ENCODE assay signal across 26 mouse cellular contexts in genomic region chr2:166073082-166073481, GRCm38 (mm10).
DNase-seq lines count a peak whose midpoint lies in the region; ATAC-seq and TF ChIP-seq lines count a peak whose summit lies in the region.
"Had no signal": no experiment of that assay in that cellular context is flagged by ENCODE, and none has a peak within 500 bp of the region (broad histone marks: within the 10 kb centered on the region; RNA-seq: fewer than 3 reads in every experiment).

No protein-coding gene starts in this region.

- H3K4me2 ChIP-seq in heart, embryonic 11.5 days, result no peak overlapping the region
- no peak overlapping the region for H3K4me2 ChIP-seq in lung, postnatal 0 days (replicated peaks; ENCODE audit: low read depth, low read length)
- H3K4me2 ChIP-seq in myocyte (ENCODE audit: low read depth), result peak overlapping the region; percentile 60
- H3K4me2 ChIP-seq: embryonic facial prominence, embryonic 12.5 days; forebrain, embryonic 12.5 days; hindbrain, embryonic 12.5 days had no signal

- no peaks in the 10 kb centered on the region for H3K79me2 ChIP-seq in heart, adult 2 months (replicated peaks; ENCODE audit: control insufficient read depth, insufficient read depth, low read length)
- no peaks in the 10 kb centered on the region for H3K79me2 ChIP-seq in myocyte (ENCODE audit: control insufficient read depth, insufficient read depth)

- H3ac ChIP-seq in myocyte (ENCODE audit: control insufficient read depth, insufficient read length), result no peak overlapping the region

- TF ChIP-seq POLR2A in heart, adult 2 months (IDR thresholded peaks at IDR 0.05; ENCODE audit: insufficient read depth, low read depth, low read length), result peak; percentile 17; the same call in 1 of the 2 replicates
- TF ChIP-seq POLR2A in lung, adult 2 months (IDR thresholded peaks at IDR 0.05; ENCODE audit: borderline replicate concordance, extremely low read depth, low read depth, low read length), result no peak
- no peak for TF ChIP-seq POLR2A in myocyte (IDR thresholded peaks at IDR 0.05; ENCODE audit: insufficient read length, low read depth)

- DNase-seq in heart, adult 2 months, result peak in 1 of 2 experiments; percentile 35
- DNase-seq in lung, postnatal 0 days (ENCODE audit: low spot score), result no peak
- DNase-seq in lung, adult 2 months, result no peak
- DNase-seq in left cerebral cortex, postnatal 4 days, result no peak
- DNase-seq in hindbrain, embryonic 10.5 days (ENCODE audit: low spot score), result no peak
- DNase-seq: adrenal gland, adult 2 months; B cell, adult 2 months; cerebellum, adult 2 months; cerebellum, postnatal 25 days; gastrocnemius, postnatal 14 days; kidney, adult 11 months; kidney, postnatal 25 days; right cerebral cortex, adult 18-20 months; right cerebral cortex, postnatal 4 days; thymus, postnatal 14 days had no signal

- no peaks in the 10 kb centered on the region for H3K9me3 ChIP-seq in heart, embryonic 11.5 days (replicated peaks; ENCODE audit: control insufficient read depth, low read length)
- no peaks in the 10 kb centered on the region for H3K9me3 ChIP-seq in lung, postnatal 0 days (ENCODE audit: low read length)
- H3K9me3 ChIP-seq in hindbrain, embryonic 10.5 days, result no peaks in the 10 kb centered on the region
- H3K9me3 ChIP-seq: embryonic facial prominence, embryonic 12.5 days; forebrain, embryonic 12.5 days; hindbrain, embryonic 12.5 days; midbrain, embryonic 10.5 days had no signal

- no peak overlapping the region for H3K4me3 ChIP-seq in heart, adult 2 months
- H3K4me3 ChIP-seq in heart, embryonic 11.5 days (ENCODE audit: low read depth, low read length), result no peak overlapping the region
- H3K4me3 ChIP-seq in lung, postnatal 0 days (ENCODE audit: low read depth, low read length), result no peak overlapping the region
- no peak overlapping the region for H3K4me3 ChIP-seq in lung, adult 2 months (replicated peaks; ENCODE audit: extremely low read depth, low read depth, low read length)
- no peak overlapping the region for H3K4me3 ChIP-seq in myocyte
- no peak overlapping the region for H3K4me3 ChIP-seq in hindbrain, embryonic 10.5 days
- H3K4me3 ChIP-seq: embryonic facial prominence, embryonic 12.5 days; erythroblast, embryonic 14.5 days; forebrain, embryonic 12.5 days; hindbrain, embryonic 12.5 days; midbrain, embryonic 10.5 days had no signal

- intact Hi-C loops in heart, adult 2 months (cut with DNase I), result no loop called here
- intact Hi-C loops in left cerebral cortex, postnatal 4 days (cut with DNase I), result no loop called here

- H3K36me3 ChIP-seq in heart, adult 2 months (ENCODE audit: control insufficient read depth, insufficient read depth, low read length), result no peaks in the 10 kb centered on the region; the same call in 1 of the 2 replicates
- peaks cover 30% of the 10 kb centered on the region for H3K36me3 ChIP-seq in heart, embryonic 11.5 days (ENCODE audit: control insufficient read depth, insufficient read depth, low read length)
- H3K36me3 ChIP-seq in lung, postnatal 0 days (ENCODE audit: insufficient read depth, low read length), result peaks cover 28% of the 10 kb centered on the region
- H3K36me3 ChIP-seq in myocyte (ENCODE audit: control insufficient read depth, insufficient read depth), result peaks cover 6% of the 10 kb centered on the region
- H3K36me3 ChIP-seq in hindbrain, embryonic 10.5 days, result peaks cover 91% of the 10 kb centered on the region

- H3K27ac ChIP-seq in heart, adult 2 months, result no peak overlapping the region
- H3K27ac ChIP-seq in heart, embryonic 11.5 days (ENCODE audit: low read depth, low read length), result no peak overlapping the region
- H3K27ac ChIP-seq in lung, postnatal 0 days (ENCODE audit: low read length), result no peak overlapping the region
- H3K27ac ChIP-seq in hindbrain, embryonic 10.5 days, result no peak overlapping the region
- H3K27ac ChIP-seq: embryonic facial prominence, embryonic 12.5 days; forebrain, embryonic 12.5 days; hindbrain, embryonic 12.5 days; liver, embryonic 14.5 days; macrophage; midbrain, embryonic 10.5 days had no signal

- 44% methylated on average over 10 of the region's 10 CpGs for WGBS in heart, adult 2 months
- 55% methylated on average over 10 of the region's 10 CpGs for WGBS in heart, embryonic 11.5 days (ENCODE audit: insufficient replicate concordance)
- WGBS in lung, postnatal 0 days, result 60% methylated on average over 10 of the region's 10 CpGs
- WGBS in lung, adult 2 months, result 60% methylated on average over 10 of the region's 10 CpGs
- WGBS in hindbrain, embryonic 10.5 days, result 85% methylated on average over 10 of the region's 10 CpGs

- no peak for ATAC-seq in heart, embryonic 11.5 days (replicated peaks; ENCODE audit: insufficient number of reproducible peaks, low FRiP score, low TSS enrichment)
- peak; percentile 9; the same call in 1 of the 2 replicates for ATAC-seq in lung, postnatal 0 days
- ATAC-seq: midbrain, embryonic 16.5 days had no signal

- no peak for TF ChIP-seq CTCF in heart, adult 2 months (IDR thresholded peaks at IDR 0.05)
- no peak for TF ChIP-seq CTCF in lung, postnatal 0 days (IDR thresholded peaks at IDR 0.05)
- no peak for TF ChIP-seq CTCF in lung, adult 2 months (IDR thresholded peaks at IDR 0.05; ENCODE audit: insufficient read depth, low read length)

- H3K9ac ChIP-seq in heart, adult 2 months (ENCODE audit: low read depth, low read length), result no peak overlapping the region
- H3K9ac ChIP-seq in heart, embryonic 11.5 days (ENCODE audit: low read depth, low read length), result no peak overlapping the region
- H3K9ac ChIP-seq in lung, postnatal 0 days (replicated peaks; ENCODE audit: low read depth), result no peak overlapping the region
- H3K9ac ChIP-seq: embryonic facial prominence, embryonic 12.5 days; forebrain, embryonic 12.5 days; hindbrain, embryonic 12.5 days; liver, embryonic 14.5 days had no signal

- no peaks in the 10 kb centered on the region for H3K27me3 ChIP-seq in heart, adult 2 months (ENCODE audit: control insufficient read depth, insufficient read depth, low read length)
- no peaks in the 10 kb centered on the region for H3K27me3 ChIP-seq in heart, embryonic 11.5 days (ENCODE audit: control insufficient read depth, insufficient read depth, low read length)
- no peaks in the 10 kb centered on the region for H3K27me3 ChIP-seq in lung, postnatal 0 days (replicated peaks; ENCODE audit: insufficient read depth, low read length)
- no peaks in the 10 kb centered on the region for H3K27me3 ChIP-seq in myocyte (ENCODE audit: control insufficient read depth, insufficient read depth, insufficient read length)
- H3K27me3 ChIP-seq in hindbrain, embryonic 10.5 days (ENCODE audit: insufficient read depth, poor library complexity, severe bottlenecking), result no peaks in the 10 kb centered on the region
- H3K27me3 ChIP-seq: CH12.LX; embryonic facial prominence, embryonic 12.5 days; forebrain, embryonic 12.5 days; hindbrain, embryonic 12.5 days had no signal

- peaks cover 3% of the 10 kb centered on the region for H3K4me1 ChIP-seq in heart, adult 2 months (ENCODE audit: control insufficient read depth, insufficient read depth, low read length)
- peaks cover 13% of the 10 kb centered on the region for H3K4me1 ChIP-seq in heart, embryonic 11.5 days (ENCODE audit: control insufficient read depth, insufficient read depth, low read length)
- no peaks in the 10 kb centered on the region for H3K4me1 ChIP-seq in lung, postnatal 0 days (ENCODE audit: insufficient read depth, low read depth, low read length)
- H3K4me1 ChIP-seq in lung, adult 2 months (ENCODE audit: control insufficient read depth, insufficient read depth, low read length), result no peaks in the 10 kb centered on the region
- 0 out of 2 replicates have a peak, but pooled peaks cover 3% of the 10 kb centered on the region for H3K4me1 ChIP-seq in hindbrain, embryonic 10.5 days (replicated peaks)
- H3K4me1 ChIP-seq: embryonic facial prominence, embryonic 12.5 days had no signal

- peak; percentile 86 for TF ChIP-seq EP300 in heart, adult 2 months (IDR thresholded peaks at IDR 0.05; ENCODE audit: insufficient read depth, low read depth, low read length)
- TF ChIP-seq EP300 in lung, postnatal 0 days (IDR thresholded peaks at IDR 0.05), result peak; percentile 23; the same call in 1 of the 2 replicates

TF ChIP-seq in myocyte, 11 proteins besides CTCF, POLR2A, EP300 and RAD21:
- TF ChIP-seq CEBPB (IDR thresholded peaks at IDR 0.05; ENCODE audit: insufficient read depth, poor library complexity, severe bottlenecking), result no peak
- no peak for TF ChIP-seq USF1 (IDR thresholded peaks at IDR 0.05; ENCODE audit: low read depth)
- TF ChIP-seq MAX (IDR thresholded peaks at IDR 0.05; ENCODE audit: low read depth), result no peak
- no peak for TF ChIP-seq POLR2AphosphoS2 (IDR thresholded peaks at IDR 0.05; ENCODE audit: insufficient read length, low read depth)
- TF ChIP-seq TCF3 (IDR thresholded peaks at IDR 0.05; ENCODE audit: insufficient read length, low read depth), result no peak
- no peak for TF ChIP-seq TCF12 (IDR thresholded peaks at IDR 0.05; ENCODE audit: insufficient read depth, poor library complexity, severe bottlenecking)
- TF ChIP-seq REST (IDR thresholded peaks at IDR 0.05; ENCODE audit: insufficient read depth, insufficient read length), result no peak
- TF ChIP-seq MYOG (IDR thresholded peaks at IDR 0.05; ENCODE audit: control insufficient read depth in 1 of 3, insufficient read depth in 1 of 3, insufficient read length in 2 of 3, low read depth in 2 of 3), result no peak
- no peak for TF ChIP-seq SRF (IDR thresholded peaks at IDR 0.05; ENCODE audit: control insufficient read depth, insufficient read length, low read depth)
- no peak for TF ChIP-seq MYOD1 (IDR thresholded peaks at IDR 0.05; ENCODE audit: control insufficient read depth in 1 of 3, insufficient read length in 2 of 3, low read depth in 2 of 3)
- TF ChIP-seq E2F4 (IDR thresholded peaks at IDR 0.05; ENCODE audit: insufficient read depth), result no peak
